Mouse (Mus musculus) spleen, adult 2 months (tissue): Measurements from ENCODE around the gene Baz1b.

Experiments
- CTCF ChIP-seq: fragments of 200-500 bp; IDR thresholded peaks from 2 replicates; pipeline ENCODE4 v1.5.1; 2011; ENCODE audit warnings: mild to moderate bottlenecking, inconsistent platforms; ENCODE audit not compliant: insufficient read depth, insufficient read length, insufficient replicate concordance; ENCODE audit errors: extremely low read depth
- POLR2A ChIP-seq: fragments of 200-500 bp; IDR thresholded peaks from 2 replicates; pipeline ENCODE4 v1.6.1; 2011; ENCODE audit warnings: low read depth, low read length, inconsistent platforms

- peak; percentile 34 for TF ChIP-seq POLR2A
- TF ChIP-seq CTCF: no peak
Observed at GRCm38 (mm10) chr5:135168063-135169062, 18.7 kb upstream of the Baz1b start, which contains the start of gene Bcl7b.
